Mouse (Mus musculus): ENCODE data around the gene Hs6st1. TPM values are rescaled to one million over a fixed set of nuclear protein-coding genes. Genes with fewer than 3 reads are reported as not detected.

Hs6st1 gene
- total RNA-seq, 2 experiments from 2014 or later = 20.0 to 20.8 TPM

- no peak for DNase-seq
These were observed 61.7 kb downstream of the Hs6st1 start for GRCm38 (mm10) chr1:36129881-36130280.

GRCm38 (mm10) chr1:36130307-36131035, 62.3 kb downstream of the Hs6st1 start:
- no peak for DNase-seq

DNA sequence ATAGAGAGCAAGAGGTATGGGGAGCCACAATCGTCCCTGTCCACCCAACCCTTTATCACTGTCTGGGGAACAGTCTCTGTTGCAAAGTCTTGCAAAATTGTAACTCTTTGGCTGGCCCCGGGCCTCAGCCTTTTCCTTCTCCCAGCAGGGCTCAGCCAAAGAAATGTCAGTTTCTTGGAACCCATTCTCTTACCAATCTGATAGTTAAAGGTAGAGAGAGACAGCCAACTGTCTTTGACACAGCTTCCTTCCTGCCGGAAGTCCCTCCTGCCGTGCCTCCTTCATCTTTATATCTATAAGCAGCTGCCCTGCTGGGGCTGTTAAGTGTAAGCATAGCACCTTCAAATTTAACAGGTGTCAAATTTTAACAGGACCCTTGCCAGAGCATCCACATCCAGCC, 63.0 kb downstream of the Hs6st1 start:
- no peak for DNase-seq

DNA sequence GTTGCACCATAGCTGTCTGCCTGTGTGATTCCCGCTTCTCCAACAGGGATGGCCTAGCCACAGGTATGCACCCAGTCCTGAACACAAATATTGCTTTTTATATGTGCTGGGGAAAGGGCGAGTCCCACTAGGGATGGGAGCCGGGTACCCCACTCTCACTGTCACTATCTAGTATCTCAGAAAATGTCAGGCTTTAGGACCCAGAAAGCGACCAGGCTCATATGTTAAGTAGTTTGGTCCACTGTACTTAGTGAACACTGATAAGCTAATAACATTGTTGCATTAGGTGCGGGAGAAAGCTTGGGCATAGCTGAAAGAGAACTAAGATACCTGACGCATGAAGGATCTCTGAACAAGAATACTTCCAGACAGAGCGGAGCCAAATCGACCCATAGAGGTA, 63.6 kb downstream of the Hs6st1 start:
- DNase-seq = no peak

GRCm38 (mm10) chr1:36132211-36132610, 64.0 kb downstream of the Hs6st1 start:
- DNase-seq = no peak

DNA sequence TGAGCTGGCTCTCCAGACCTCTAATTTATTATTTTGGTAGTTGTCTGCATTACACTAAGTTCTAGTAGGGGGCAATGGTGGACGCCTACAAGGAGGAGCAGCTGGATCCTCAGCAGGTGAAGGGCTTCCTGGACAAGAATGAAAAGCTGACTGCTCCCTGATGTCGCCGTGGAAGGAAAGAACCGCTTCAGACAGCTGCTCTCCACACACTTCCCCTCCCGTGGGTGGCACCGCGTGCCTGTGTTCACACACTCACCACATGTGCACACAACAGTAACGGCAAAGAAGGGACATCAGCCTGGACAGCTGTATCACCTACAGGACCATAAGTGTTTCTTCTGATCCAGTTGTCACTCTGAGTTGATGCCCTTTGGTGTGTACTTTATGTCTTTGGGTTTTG, 64.8 kb downstream of the Hs6st1 start:
- no peak for DNase-seq

DNA sequence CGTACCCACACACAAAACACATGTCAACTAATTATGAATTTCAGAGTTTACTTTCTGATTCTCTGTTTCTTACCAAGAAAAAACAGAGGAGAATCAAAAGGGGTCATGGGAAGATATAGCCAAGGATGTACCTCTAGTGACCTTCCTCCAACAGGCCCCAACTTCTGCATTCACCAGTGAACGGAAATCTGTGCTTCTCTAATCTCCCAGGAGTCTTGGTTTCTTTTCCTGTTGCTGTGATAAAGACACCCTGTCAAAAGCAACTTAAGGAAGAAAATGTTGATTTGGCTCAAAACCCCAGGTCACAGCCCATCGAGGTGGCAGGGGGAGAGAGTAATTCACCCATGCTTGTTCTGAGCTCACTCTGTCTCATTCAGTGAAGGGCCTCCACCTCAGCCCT, 65.4 kb downstream of the Hs6st1 start:
- DNase-seq = no peak

GRCm38 (mm10) chr1:36134584-36134983, 66.4 kb downstream of the Hs6st1 start:
- DNase-seq = peak; percentile 29

- no peak for DNase-seq
These were observed 72.1 kb downstream of the Hs6st1 start for GRCm38 (mm10) chr1:36140311-36140710.

DNA sequence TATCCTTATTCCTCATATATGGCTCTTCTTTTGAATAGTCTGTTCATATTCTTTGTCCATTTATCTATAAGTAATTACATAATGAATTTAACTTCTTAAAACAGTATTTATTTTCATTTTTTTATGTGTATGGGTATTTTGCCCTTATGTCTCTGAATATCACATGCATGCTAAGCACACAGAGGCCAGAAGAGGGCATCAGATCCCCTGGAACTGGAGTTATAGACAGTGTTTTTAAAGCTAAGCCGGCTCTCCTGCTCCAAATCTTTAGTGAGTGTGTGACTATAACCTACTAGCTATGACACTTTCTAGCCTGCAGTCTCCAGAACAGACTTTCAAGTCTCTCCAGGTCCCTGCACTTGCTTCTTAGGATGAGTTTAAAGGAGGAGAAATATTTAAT, 76.8 kb downstream of the Hs6st1 start:
- DNase-seq = no peak

DNA sequence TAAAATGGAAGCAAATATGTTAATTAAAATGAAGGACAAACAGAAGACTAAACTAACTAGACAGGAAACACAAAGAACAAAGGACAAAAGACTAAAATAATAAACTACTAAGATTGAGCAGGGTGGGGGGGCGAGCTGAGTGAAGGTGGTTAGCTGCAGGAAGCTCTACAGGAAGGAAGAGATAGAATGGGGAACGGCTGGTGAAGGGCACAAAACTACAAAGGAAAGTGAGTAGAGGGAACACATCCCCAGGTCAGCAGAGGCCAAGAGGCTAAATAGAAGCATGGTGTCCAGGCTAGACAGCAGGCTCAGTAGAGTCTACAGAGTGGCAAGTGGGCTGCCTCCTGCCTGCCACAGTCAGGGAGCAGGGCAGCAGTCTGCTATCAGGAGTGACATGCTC, 80.6 kb downstream of the Hs6st1 start:
- DNase-seq = no peak

- DNase-seq = no peak
These were observed 81.2 kb downstream of the Hs6st1 start for GRCm38 (mm10) chr1:36149411-36149810.

Small RNA genes lying within 50 kb of the gene (microRNA-seq; reads per million reads assigned to microRNA genes)
- 0.26 to 0.74 reads per million in 2 experiments for gene Mir6897 (ENCODE audit: borderline replicate concordance in 2 of 2)

Other genes with a start within 250 kb of the Hs6st1 start
- gene Uggt1, start 176.3 kb downstream of the Hs6st1 start, total RNA-seq (2021) = 10 to 100 TPM; 19.7 to 21.6 TPM
- gene Neurl3, start 206.3 kb downstream of the Hs6st1 start, total RNA-seq (2021) = under 1 TPM; 0.51 to 0.88 TPM
- gene Arid5a, start 239.3 kb downstream of the Hs6st1 start, total RNA-seq (2021) = 10 to 100 TPM in 1 of 2 experiments, 1 to 10 TPM in 1; 5.4 to 10.5 TPM

All from gastrocnemius, postnatal 25 days (tissue).